Mouse (Mus musculus) forebrain, embryonic 10.5 days (tissue): ENCODE results near the gene Fam53b. TPM values are rescaled to one million over a fixed set of nuclear protein-coding genes. Genes with fewer than 3 reads are reported as not detected.

Experiments used
- DNase-seq: peaks from one replicate; pipeline ENCODE4 v3.0.0-alpha.2; 2017; ENCODE audit warnings: low spot score; ENCODE audit errors: extremely low spot score
- H3K27ac ChIP-seq: fragments of 300-500 bp; sonication (generic); 2 replicates; pipeline ENCODE4 v1.5.1; 2016; ENCODE audit warnings: mild to moderate bottlenecking
- H3K27me3 ChIP-seq: fragments of 300-500 bp; sonication (generic); 2 replicates; pipeline ENCODE4 v1.6.1; 2016; ENCODE audit warnings: mild to moderate bottlenecking; ENCODE audit not compliant: poor library complexity, severe bottlenecking
- H3K36me3 ChIP-seq: fragments of 300-500 bp; sonication (generic); replicated peaks from 2 replicates; pipeline ENCODE4 v1.6.1; 2016; ENCODE audit warnings: mild to moderate bottlenecking, moderate library complexity
- H3K4me1 ChIP-seq: fragments of 300-500 bp; sonication (generic); 2 replicates; pipeline ENCODE4 v1.6.1; 2016
- H3K4me3 ChIP-seq: fragments of 300-500 bp; sonication (generic); 2 replicates; pipeline ENCODE4 v1.5.1; 2016; ENCODE audit warnings: mild to moderate bottlenecking, moderate library complexity
- H3K9me3 ChIP-seq: fragments of 300-500 bp; sonication (generic); 2 replicates; pipeline ENCODE4 v1.6.1; 2016; ENCODE audit warnings: mild to moderate bottlenecking, moderate library complexity
- WGBS: fragments of 180-500 bp; shearing (Covaris S2); methylation state at CpG from one replicate; pipeline ENCODE4 v1.1.7; 2016; 5-methylcytosine and 5-hydroxymethylcytosine counted together
- polyA plus RNA-seq: library from polyadenylated mRNA; unstranded; fragments of >200 nt; fragmentation: Nextera tagmentation; extraction: Ambion mirVana; gene quantifications from 2 replicates; pipeline ENCODE4 v1.2.1, GENCODE M21; 2016

The Fam53b gene
- polyA plus RNA-seq, 1 experiment from 2014 or later, result 39.4 TPM

GRCm38 (mm10) chr7:132714236-132714923, 99.3 kb downstream of the Fam53b start:
- Histone ChIP-seq H3K27ac (peak overlapping the region; percentile 78), H3K36me3 (peaks cover 60% of the 10 kb centered on the region), H3K27me3 (no peaks in the 10 kb centered on the region), H3K9me3 (no peaks in the 10 kb centered on the region), H3K4me1 (peaks cover 77% of the 10 kb centered on the region), H3K4me3 (no peak overlapping the region; the same call in 1 of the 2 replicates)
- no peak for DNase-seq
- 43% methylated on average over 6 of the region's 6 CpGs for WGBS

- 74% methylated on average over 8 of the region's 8 CpGs for whole genome bisulfite sequencing
These were observed 100.1 kb downstream of the Fam53b start for GRCm38 (mm10) chr7:132713483-132714126.

GRCm38 (mm10) chr7:132712956-132713355, 100.7 kb downstream of the Fam53b start:
- WGBS, result 77% methylated on average over 7 of the region's 7 CpGs
- H3K4me1 ChIP-seq, result peaks cover 62% of the 10 kb centered on the region
- peak overlapping the region; percentile 78 for H3K27ac ChIP-seq
- peaks cover 54% of the 10 kb centered on the region for H3K36me3 ChIP-seq
- DNase-seq, result no peak
- no peaks in the 10 kb centered on the region for H3K27me3 ChIP-seq
- no peaks in the 10 kb centered on the region for H3K9me3 ChIP-seq
- H3K4me3 ChIP-seq, result no peak overlapping the region

More at GRCm38 (mm10) chr7:132713483-132714126, 100.1 kb downstream of the Fam53b start:
- DNase-seq, result no peak
- peaks cover 58% of the 10 kb centered on the region for H3K36me3 ChIP-seq
- no peaks in the 10 kb centered on the region for H3K9me3 ChIP-seq
- peak overlapping the region; percentile 78 for H3K27ac ChIP-seq
- H3K4me3 ChIP-seq, result no peak overlapping the region
- H3K4me1 ChIP-seq, result peaks cover 69% of the 10 kb centered on the region
- H3K27me3 ChIP-seq, result no peaks in the 10 kb centered on the region

- no peak for DNase-seq
- WGBS, result 56% methylated on average over 16 of the region's 16 CpGs
- H3K9me3 ChIP-seq, result no peaks in the 10 kb centered on the region
- H3K36me3 ChIP-seq, result peaks cover 54% of the 10 kb centered on the region
- H3K4me1 ChIP-seq, result peaks cover 55% of the 10 kb centered on the region
- no peak overlapping the region for H3K4me3 ChIP-seq
- H3K27me3 ChIP-seq, result no peaks in the 10 kb centered on the region
- peak overlapping the region; percentile 71 for H3K27ac ChIP-seq
These were observed 101.5 kb downstream of the Fam53b start for GRCm38 (mm10) chr7:132712044-132712708.

DNA sequence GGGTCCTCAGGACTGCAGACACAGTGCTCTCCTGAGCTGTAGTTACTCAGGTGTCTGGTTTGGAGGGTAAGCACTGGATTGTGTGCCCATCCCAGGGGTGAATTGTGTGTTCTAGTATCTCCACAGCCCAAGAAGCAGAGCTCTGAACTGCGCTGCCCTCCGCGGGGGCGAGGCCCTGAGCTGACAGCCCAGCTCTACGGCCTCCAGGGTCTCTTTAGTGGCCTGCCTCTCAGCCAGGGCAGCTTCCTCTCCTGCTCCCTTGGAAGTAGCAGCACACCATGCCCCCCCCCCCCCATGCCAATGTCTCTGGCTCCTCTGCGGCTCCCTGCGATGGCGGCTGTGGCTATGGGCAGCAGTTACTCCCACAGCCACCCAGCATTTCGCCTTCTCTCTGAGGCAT, 102.1 kb downstream of the Fam53b start:
- no peak overlapping the region for H3K4me3 ChIP-seq
- WGBS, result 87% methylated on average over 9 of the region's 9 CpGs
- H3K4me1 ChIP-seq, result peaks cover 51% of the 10 kb centered on the region
- peaks cover 54% of the 10 kb centered on the region for H3K36me3 ChIP-seq
- no peaks in the 10 kb centered on the region for H3K27me3 ChIP-seq
- DNase-seq, result no peak
- no peaks in the 10 kb centered on the region for H3K9me3 ChIP-seq
- peak overlapping the region; percentile 71 for H3K27ac ChIP-seq

GRCm38 (mm10) chr7:132705130-132705529, 108.6 kb downstream of the Fam53b start:
- no peak overlapping the region for H3K4me3 ChIP-seq
- H3K27me3 ChIP-seq, result no peaks in the 10 kb centered on the region
- no peak for DNase-seq
- no peak overlapping the region; the same call in 1 of the 2 replicates for H3K27ac ChIP-seq
- no peaks in the 10 kb centered on the region for H3K36me3 ChIP-seq
- H3K9me3 ChIP-seq, result no peaks in the 10 kb centered on the region
- 89% methylated on average over 7 of the region's 7 CpGs for WGBS
- H3K4me1 ChIP-seq, result peaks cover 10% of the 10 kb centered on the region; the same call in 1 of the 2 replicates

- H3K27me3 ChIP-seq, result no peaks in the 10 kb centered on the region
- no peaks in the 10 kb centered on the region for H3K9me3 ChIP-seq
- H3K27ac ChIP-seq, result peak overlapping the region; percentile 54
- DNase-seq, result no peak
- H3K4me3 ChIP-seq, result no peak overlapping the region
- no peaks in the 10 kb centered on the region for H3K36me3 ChIP-seq
- 90% methylated on average over 8 of the region's 8 CpGs for WGBS
- peaks cover 17% of the 10 kb centered on the region for H3K4me1 ChIP-seq
These were observed 109.3 kb downstream of the Fam53b start for GRCm38 (mm10) chr7:132704310-132704875.

GRCm38 (mm10) chr7:132703515-132704309, 110.0 kb downstream of the Fam53b start:
- H3K4me1 ChIP-seq, result peaks cover 24% of the 10 kb centered on the region
- H3K4me3 ChIP-seq, result no peak overlapping the region
- H3K27me3 ChIP-seq, result no peaks in the 10 kb centered on the region
- H3K36me3 ChIP-seq, result no peaks in the 10 kb centered on the region
- no peaks in the 10 kb centered on the region for H3K9me3 ChIP-seq
- WGBS, result 85% methylated on average over 9 of the region's 9 CpGs
- H3K27ac ChIP-seq, result peak overlapping the region; percentile 54
- no peak for DNase-seq

DNA sequence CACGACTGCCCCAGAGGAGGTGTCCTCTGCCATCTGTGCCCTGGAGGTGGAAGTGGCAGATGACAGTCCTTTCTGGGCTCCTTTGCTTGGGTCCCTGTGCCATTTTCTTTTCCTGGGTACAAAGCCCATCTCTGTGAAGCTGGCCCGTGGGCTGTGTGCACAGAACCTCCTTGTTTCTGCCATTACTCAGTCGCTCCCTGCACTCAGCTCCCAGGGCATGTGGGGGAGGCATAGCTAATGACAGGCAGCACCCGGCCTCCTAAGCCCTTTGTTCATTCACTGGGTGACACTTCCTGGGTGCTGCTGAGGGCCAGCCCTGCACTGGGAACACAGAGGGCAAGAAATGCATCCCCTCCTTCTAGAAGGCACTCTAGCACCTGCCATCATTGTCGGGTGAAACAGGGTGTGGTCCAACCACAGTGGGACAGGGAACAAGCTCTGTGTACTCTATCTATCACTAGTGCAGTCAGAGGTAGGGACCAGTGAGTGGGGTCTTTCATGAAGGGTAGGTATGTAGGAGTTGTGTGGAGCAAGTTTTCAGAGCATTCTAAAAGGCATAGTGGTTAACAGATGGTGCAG, 111.1 kb downstream of the Fam53b start:
- 80% methylated on average over 5 of the region's 5 CpGs for WGBS
- 0 out of 2 replicates have a peak overlapping the region, but pooled peaks have one; percentile 12 for H3K27ac ChIP-seq

GRCm38 (mm10) chr7:132702024-132702423, 111.7 kb downstream of the Fam53b start:
- Histone ChIP-seq H3K36me3 (no peaks in the 10 kb centered on the region), H3K27ac (no peak overlapping the region), H3K4me3 (no peak overlapping the region), H3K4me1 (peaks cover 25% of the 10 kb centered on the region), H3K9me3 (no peaks in the 10 kb centered on the region), H3K27me3 (no peaks in the 10 kb centered on the region)
- 86% methylated on average over 3 of the region's 3 CpGs for WGBS
- DNase-seq, result no peak

More for the DNA sequence above, 111.1 kb downstream of the Fam53b start:
- H3K4me1 ChIP-seq, result peaks cover 25% of the 10 kb centered on the region
- no peaks in the 10 kb centered on the region for H3K9me3 ChIP-seq
- no peaks in the 10 kb centered on the region for H3K27me3 ChIP-seq
- no peak for DNase-seq
- H3K4me3 ChIP-seq, result no peak overlapping the region
- H3K36me3 ChIP-seq, result no peaks in the 10 kb centered on the region

DNA sequence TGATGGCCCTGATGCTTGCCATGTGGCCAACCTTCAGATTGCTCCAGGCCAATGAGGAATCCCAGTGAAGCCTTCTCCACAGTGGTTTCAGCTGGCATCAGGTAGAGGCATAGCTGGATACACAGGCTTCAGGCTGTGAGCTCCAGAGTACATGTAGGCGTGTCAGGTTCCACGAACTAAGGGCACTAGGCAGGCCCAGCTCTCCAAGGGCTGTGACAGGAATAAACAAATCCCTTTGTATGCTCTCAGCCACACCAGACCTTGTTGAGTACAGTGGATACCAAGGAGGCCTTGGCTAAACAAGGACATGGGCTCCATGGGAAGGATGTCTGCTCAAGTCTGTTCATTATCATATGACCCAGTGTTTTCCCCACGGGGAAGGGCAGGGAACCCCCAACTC, 112.3 kb downstream of the Fam53b start:
- 95% methylated on average over 3 of the region's 3 CpGs for WGBS
- no peak overlapping the region for H3K27ac ChIP-seq
- no peaks in the 10 kb centered on the region for H3K9me3 ChIP-seq
- H3K36me3 ChIP-seq, result no peaks in the 10 kb centered on the region
- no peak for DNase-seq
- H3K27me3 ChIP-seq, result no peaks in the 10 kb centered on the region
- peaks cover 25% of the 10 kb centered on the region for H3K4me1 ChIP-seq
- H3K4me3 ChIP-seq, result no peak overlapping the region

DNA sequence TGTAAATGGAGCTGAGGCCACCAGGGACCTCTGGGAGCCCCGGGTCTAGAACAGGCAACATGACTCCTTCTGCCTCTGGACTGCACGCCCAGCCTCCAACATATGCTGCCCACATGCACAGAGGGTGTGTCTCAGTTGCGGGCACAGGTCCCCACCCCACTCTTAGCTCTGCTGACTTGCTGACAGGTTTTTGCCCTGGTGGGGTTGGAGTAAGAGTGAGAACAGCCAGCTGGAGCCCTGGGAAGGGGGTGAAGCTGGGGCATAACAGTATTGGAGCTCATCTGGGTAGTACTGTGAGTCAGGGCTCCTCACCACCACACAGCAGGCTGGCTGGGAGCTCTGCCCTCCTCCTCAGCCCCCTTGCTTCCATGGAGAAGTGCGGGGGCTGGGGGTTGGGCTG, 113.6 kb downstream of the Fam53b start:
- peaks cover under 1% of the 10 kb centered on the region; the same call in 1 of the 2 replicates for H3K9me3 ChIP-seq
- 0 out of 2 replicates have a peak overlapping the region, but pooled peaks have one; percentile 9 for H3K27ac ChIP-seq
- H3K27me3 ChIP-seq, result no peaks in the 10 kb centered on the region
- DNase-seq, result no peak
- no peaks in the 10 kb centered on the region for H3K36me3 ChIP-seq
- peaks cover 25% of the 10 kb centered on the region for H3K4me1 ChIP-seq
- no peak overlapping the region for H3K4me3 ChIP-seq
- WGBS, result 88% methylated on average over 4 of the region's 4 CpGs
